23 mouse cellular contexts compared by ENCODE assay signal in genomic region chr9:40433286-40433685, GRCm38 (mm10).
DNase-seq lines count a peak whose midpoint lies in the region; ATAC-seq and TF ChIP-seq lines count a peak whose summit lies in the region.
"Had no signal": no experiment of that assay in that cellular context is flagged by ENCODE, and none has a peak within 500 bp of the region (broad histone marks: within the 10 kb centered on the region; RNA-seq: fewer than 3 reads in every experiment).

No protein-coding gene starts in this region.

- WGBS in forebrain, embryonic 13.5 days = 81% methylated on average over 5 of the region's 5 CpGs
- 92% methylated on average over 5 of the region's 5 CpGs for WGBS in forebrain, embryonic 10.5 days
- 40% methylated on average over 5 of the region's 5 CpGs for WGBS in forebrain, postnatal 0 days

- H3K27me3 ChIP-seq in forebrain, embryonic 13.5 days = no peaks in the 10 kb centered on the region
- no peaks in the 10 kb centered on the region for H3K27me3 ChIP-seq in forebrain, embryonic 10.5 days (ENCODE audit: poor library complexity, severe bottlenecking)
- H3K27me3 ChIP-seq in forebrain, postnatal 0 days (ENCODE audit: insufficient read depth, low read length) = no peaks in the 10 kb centered on the region
- H3K27me3 ChIP-seq: heart, embryonic 12.5 days; heart, embryonic 15.5 days; intestine, embryonic 15.5 days had no signal

- no peak overlapping the region for H3K4me3 ChIP-seq in forebrain, embryonic 13.5 days
- no peak overlapping the region for H3K4me3 ChIP-seq in forebrain, embryonic 10.5 days
- H3K4me3 ChIP-seq in forebrain, postnatal 0 days (ENCODE audit: low read depth, low read length) = no peak overlapping the region
- H3K4me3 ChIP-seq: heart, embryonic 12.5 days; heart, embryonic 15.5 days; hindbrain, embryonic 10.5 days; hindbrain, embryonic 13.5 days; intestine, embryonic 15.5 days had no signal

- no peak overlapping the region for H3K4me2 ChIP-seq in forebrain, embryonic 13.5 days
- no peak overlapping the region for H3K4me2 ChIP-seq in forebrain, postnatal 0 days (ENCODE audit: low read depth)
- H3K4me2 ChIP-seq: heart, embryonic 12.5 days; heart, embryonic 15.5 days; hindbrain, embryonic 13.5 days; intestine, embryonic 15.5 days had no signal

- peak overlapping the region; percentile 8; the same call in 1 of the 2 replicates for H3K27ac ChIP-seq in forebrain, embryonic 13.5 days
- no peak overlapping the region for H3K27ac ChIP-seq in forebrain, embryonic 10.5 days
- peak overlapping the region; percentile 54 for H3K27ac ChIP-seq in forebrain, postnatal 0 days (ENCODE audit: low read depth, low read length)
- H3K27ac ChIP-seq: heart, embryonic 15.5 days; hindbrain, embryonic 10.5 days; hindbrain, embryonic 13.5 days; intestine, embryonic 15.5 days had no signal

- TF ChIP-seq POLR2A in brain, embryonic 14.5 days (IDR thresholded peaks at IDR 0.05; ENCODE audit: borderline replicate concordance, extremely low read depth, insufficient read depth, insufficient read length, poor library complexity, severe bottlenecking) = no peak

- H3K4me1 ChIP-seq in forebrain, embryonic 13.5 days = 0 out of 2 replicates have a peak, but pooled peaks cover under 1% of the 10 kb centered on the region
- peaks cover 1% of the 10 kb centered on the region for H3K4me1 ChIP-seq in forebrain, embryonic 10.5 days
- H3K4me1 ChIP-seq in forebrain, postnatal 0 days (ENCODE audit: insufficient read depth) = no peaks in the 10 kb centered on the region; the same call in 1 of the 2 replicates
- H3K4me1 ChIP-seq: intestine, embryonic 15.5 days had no signal

- H3K9ac ChIP-seq in forebrain, embryonic 13.5 days = no peak overlapping the region
- no peak overlapping the region for H3K9ac ChIP-seq in forebrain, postnatal 0 days
- H3K9ac ChIP-seq: heart, embryonic 12.5 days; heart, embryonic 15.5 days; hindbrain, embryonic 13.5 days; intestine, embryonic 15.5 days had no signal

- DNase-seq in forebrain, embryonic 10.5 days (ENCODE audit: extremely low spot score, low spot score) = no peak
- peak; percentile 35 to 51 for DNase-seq in layer of hippocampus, adult 18-20 months (ENCODE audit: low spot score in 2 of 2)
- no peak for DNase-seq in layer of hippocampus, adult 9-10 months (ENCODE audit: low spot score)
- peak; percentile 91 for DNase-seq in brain, embryonic 14.5 days (ENCODE audit: low read depth)
- DNase-seq in forebrain, postnatal 0 days = peak; percentile 85
- no peak for DNase-seq in cerebellum, adult 9-10 months
- DNase-seq: adrenal gland, adult 8-10 months; adrenal gland, postnatal 25 days; cerebellum, adult 11 months; cerebellum, adult 2 months; cerebellum, postnatal 14 days; gastrocnemius, postnatal 25 days; heart, adult 18-20 months; heart, postnatal 10 days; heart, postnatal 36 days had no signal

- H3K9me3 ChIP-seq in forebrain, embryonic 13.5 days (replicated peaks) = no peaks in the 10 kb centered on the region
- H3K9me3 ChIP-seq in forebrain, embryonic 10.5 days = no peaks in the 10 kb centered on the region
- H3K9me3 ChIP-seq in forebrain, postnatal 0 days (ENCODE audit: low read length) = no peaks in the 10 kb centered on the region
- H3K9me3 ChIP-seq: heart, embryonic 15.5 days; hindbrain, embryonic 10.5 days; hindbrain, embryonic 13.5 days; intestine, embryonic 15.5 days had no signal

- no peaks in the 10 kb centered on the region for H3K36me3 ChIP-seq in forebrain, embryonic 13.5 days (ENCODE audit: poor library complexity, severe bottlenecking)
- no peaks in the 10 kb centered on the region for H3K36me3 ChIP-seq in forebrain, embryonic 10.5 days (replicated peaks)
- H3K36me3 ChIP-seq in forebrain, postnatal 0 days (ENCODE audit: insufficient read depth) = no peaks in the 10 kb centered on the region
- H3K36me3 ChIP-seq: hindbrain, embryonic 10.5 days; hindbrain, embryonic 13.5 days; intestine, embryonic 15.5 days had no signal

- ATAC-seq in forebrain, embryonic 13.5 days = peak; percentile 83; the same call in 1 of the 2 replicates
- ATAC-seq in forebrain, postnatal 0 days = peak; percentile 96
- ATAC-seq: activated CD4-positive, CD25-positive, alpha-beta regulatory T cell, adult 4 months; hindbrain, embryonic 16.5 days; intestine, embryonic 15.5 days had no signal

- no peak for TF ChIP-seq CTCF in brain, embryonic 14.5 days (IDR thresholded peaks at IDR 0.05; ENCODE audit: borderline replicate concordance, extremely low read depth, insufficient read depth, insufficient read length)
- no peak for TF ChIP-seq CTCF in forebrain, postnatal 0 days (IDR thresholded peaks at IDR 0.05; ENCODE audit: low read depth)

Comparison
In these comparisons a context has a peak if more than half of its experiments do, and no peak if none do; other contexts are left out.
1. DNase-seq: peak in layer of hippocampus, adult 18-20 months (2 of 2), brain, embryonic 14.5 days (single experiment) and forebrain, postnatal 0 days (single experiment); none in forebrain, embryonic 10.5 days (single experiment), layer of hippocampus, adult 9-10 months (single experiment) and cerebellum, adult 9-10 months (single experiment).